In genomic region chr9:78481423-78482331, GRCm38 (mm10) we compare ENCODE assay signal across 8 mouse cellular contexts. TPM values are rescaled to one million over a fixed set of nuclear protein-coding genes. Genes with fewer than 3 reads are reported as not detected.
DNase-seq lines count a peak whose midpoint lies in the region; ATAC-seq lines count a peak whose summit lies in the region.

No protein-coding gene starts in this region.

- H3K36me3 ChIP-seq in hindbrain, embryonic 15.5 days = peaks cover 25% of the 10 kb centered on the region

- peak; percentile 99 for ATAC-seq in hindbrain, embryonic 15.5 days (ENCODE audit: low FRiP score, low read depth)

- no peaks in the 10 kb centered on the region for H3K9me3 ChIP-seq in hindbrain, embryonic 15.5 days

- peak; percentile 95 for DNase-seq in T-cell, adult 2 months (ENCODE audit: low spot score)
- DNase-seq in cerebellum, postnatal 36 days = peak; percentile 92 to 95
- DNase-seq in frontal cortex, postnatal 36 days (ENCODE audit: low spot score in 2 of 2) = peak; percentile 94 to 95
- peak; percentile 92 for DNase-seq in left cerebral cortex, adult 11 months (ENCODE audit: low spot score)
- peak; percentile 97 to 98 for DNase-seq in lung, postnatal 4 days
- DNase-seq in retina, postnatal 7 days (ENCODE audit: low read depth, low spot score) = peak; percentile 95
- peak; percentile 97 for DNase-seq in urinary bladder, adult 2 months (ENCODE audit: low spot score)

- H3K9ac ChIP-seq in hindbrain, embryonic 15.5 days = peak overlapping the region; percentile 100

- H3K4me2 ChIP-seq in hindbrain, embryonic 15.5 days = peak overlapping the region; percentile 80

- peaks cover 37% of the 10 kb centered on the region for H3K4me1 ChIP-seq in hindbrain, embryonic 15.5 days (replicated peaks)

- H3K4me3 ChIP-seq in hindbrain, embryonic 15.5 days = peak overlapping the region; percentile 88

- 2% methylated on average over 76 of the region's 77 CpGs for WGBS in hindbrain, embryonic 15.5 days

- H3K27ac ChIP-seq in hindbrain, embryonic 15.5 days (replicated peaks) = peak overlapping the region; percentile 96

- H3K27me3 ChIP-seq in hindbrain, embryonic 15.5 days = no peaks in the 10 kb centered on the region

RNA-seq across cellular contexts. Expression of gene Eef1a1, which starts 7.3 kb away (rescaled TPM):
- polyA plus RNA-seq in hindbrain, embryonic 15.5 days (2015; fragmentation: Nextera tagmentation; extraction: Ambion mirVana) = 2,946 and 3,077 TPM in 2 replicates
- 7,337 and 9,833 TPM in 2 replicates for polyA plus RNA-seq in urinary bladder, adult 2 months (2012; rRNA removed)

RNA-seq across cellular contexts. Expression of gene Gm17324, which starts 33.1 kb away (rescaled TPM):
- polyA plus RNA-seq in hindbrain, embryonic 15.5 days (2015; fragmentation: Nextera tagmentation; extraction: Ambion mirVana) = 1.9 and 2.9 TPM in 2 replicates
- polyA plus RNA-seq in urinary bladder, adult 2 months (2012; rRNA removed) = 0.15 TPM in 1 of 2 replicates, not detected in the other

RNA-seq across cellular contexts. Expression of gene Mto1, which starts 33.7 kb away (rescaled TPM):
- 28.6 and 30.5 TPM in 2 replicates for polyA plus RNA-seq in hindbrain, embryonic 15.5 days (2015; fragmentation: Nextera tagmentation; extraction: Ambion mirVana)
- 17.4 and 18.6 TPM in 2 replicates for polyA plus RNA-seq in urinary bladder, adult 2 months (2012; rRNA removed)

RNA-seq across cellular contexts. Expression of gene Cgas, which starts 38.6 kb away (rescaled TPM):
- 0.58 and 0.80 TPM in 2 replicates for polyA plus RNA-seq in hindbrain, embryonic 15.5 days (2015; fragmentation: Nextera tagmentation; extraction: Ambion mirVana)
- polyA plus RNA-seq in urinary bladder, adult 2 months (2012; rRNA removed) = 1.1 and 1.7 TPM in 2 replicates

Comparison
In these comparisons a context has a peak if more than half of its experiments do, and no peak if none do; other contexts are left out.
1. Peak in every context shown above with its lines: DNase-seq, ATAC-seq, H3K4me3 ChIP-seq and H3K27ac ChIP-seq.